Mouse (Mus musculus) intestine, postnatal 0 days (tissue): ENCODE results near the gene Srbd1. TPM values are rescaled to one million over a fixed set of nuclear protein-coding genes. Genes with fewer than 3 reads are reported as not detected.

Experiments used
- ATAC-seq: fragments of 200-750 bp; cut with Nextera tagmentation; 2 replicates; pipeline ENCODE4 v1.8.0; 2017; ENCODE audit warnings: mild to moderate bottlenecking, moderate TSS enrichment, moderate library complexity
- H3K27ac ChIP-seq: fragments of 300-500 bp; sonication (generic); 2 replicates; pipeline ENCODE4 v1.5.1; 2014; ENCODE audit warnings: mild to moderate bottlenecking, low read depth, low read length, moderate library complexity
- H3K27me3 ChIP-seq: fragments of 300-500 bp; sonication (generic); replicated peaks from 2 replicates; pipeline ENCODE4 v1.6.1; 2014; ENCODE audit warnings: low read length, mixed read lengths; ENCODE audit not compliant: control insufficient read depth, insufficient read depth
- H3K36me3 ChIP-seq: fragments of 300-500 bp; sonication (generic); 2 replicates; pipeline ENCODE4 v1.6.1; 2014; ENCODE audit warnings: mild to moderate bottlenecking, moderate library complexity; ENCODE audit not compliant: control insufficient read depth, insufficient read depth
- H3K4me1 ChIP-seq: fragments of 300-500 bp; sonication (generic); replicated peaks from 2 replicates; pipeline ENCODE4 v1.6.1; 2014; ENCODE audit warnings: antibody characterized with exemption, low read length, mixed read lengths; ENCODE audit not compliant: control insufficient read depth, insufficient read depth
- H3K4me2 ChIP-seq: fragments of 300-500 bp; sonication (generic); replicated peaks from 2 replicates; pipeline ENCODE4 v1.6.1; 2014; ENCODE audit warnings: low read depth, mild to moderate bottlenecking, moderate library complexity
- H3K4me3 ChIP-seq: fragments of 300-500 bp; sonication (generic); 2 replicates; pipeline ENCODE4 v1.5.1; 2014; ENCODE audit warnings: low read depth, low read length
- H3K9ac ChIP-seq: fragments of 300-500 bp; sonication (generic); 2 replicates; pipeline ENCODE4 v1.6.1; 2014; ENCODE audit warnings: mild to moderate bottlenecking, low read depth, low read length
- H3K9me3 ChIP-seq: fragments of 300-500 bp; sonication (generic); 2 replicates; pipeline ENCODE4 v1.6.1; 2016; ENCODE audit warnings: mixed run types; ENCODE audit not compliant: control insufficient read depth
- CTCF ChIP-seq: sonication (generic); IDR thresholded peaks from 2 replicates; pipeline ENCODE4 v1.5.1; 2016; ENCODE audit warnings: low read depth, mild to moderate bottlenecking, control low read depth, antibody characterized with exemption, moderate library complexity
- WGBS: fragments of 180-500 bp; shearing (Covaris S2); extraction: QIAGEN DNeasy Blood & Tissue Kit; methylation state at CpG from one replicate; pipeline ENCODE4 v1.1.7; 2014; 5-methylcytosine and 5-hydroxymethylcytosine counted together
- polyA plus RNA-seq: library from polyadenylated mRNA; unstranded; fragments of >200 nt; fragmentation: Nextera tagmentation; extraction: Ambion mirVana; gene quantifications from 2 replicates; pipeline ENCODE4 v1.2.1, GENCODE M21; 2015

Gene Srbd1
- polyA plus RNA-seq, 1 experiment from 2014 or later, result 3.6 TPM

- TF ChIP-seq CTCF, result no peak
Observed at GRCm38 (mm10) chr17:86008401-86008800, 136.6 kb downstream of the Srbd1 start.

DNA sequence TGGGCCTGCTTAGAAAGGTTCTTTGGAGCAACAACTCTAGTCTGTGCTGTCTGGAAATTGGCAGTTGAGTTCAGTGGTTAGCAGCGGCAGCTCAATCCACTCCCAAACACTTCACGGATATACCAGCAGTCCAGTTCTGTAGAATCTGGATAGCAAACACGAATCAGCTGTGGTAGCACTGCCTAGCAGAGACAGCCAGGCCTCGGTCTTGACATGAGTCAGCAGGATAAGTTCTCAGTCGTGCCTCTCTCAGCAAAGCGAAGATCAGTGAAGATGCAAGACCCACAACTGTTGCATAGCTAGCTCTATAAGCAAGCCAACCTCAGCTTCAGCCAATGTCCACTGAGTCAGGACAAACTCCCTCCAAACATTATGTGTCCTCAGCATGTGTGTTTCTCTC is 142.9 kb downstream of the Srbd1 start:
- Histone ChIP-seq H3K27me3 (no peaks in the 10 kb centered on the region), H3K9ac (no peak overlapping the region), H3K4me3 (no peak overlapping the region), H3K4me2 (no peak overlapping the region), H3K27ac (no peak overlapping the region), H3K36me3 (peaks cover 18% of the 10 kb centered on the region), H3K9me3 (no peaks in the 10 kb centered on the region), H3K4me1 (no peaks in the 10 kb centered on the region)
- no peak for TF ChIP-seq CTCF
- 94% methylated on average over 6 of the region's 6 CpGs for WGBS
- no peak for ATAC-seq

More at GRCm38 (mm10) chr17:86008401-86008800, 136.6 kb downstream of the Srbd1 start:
- Histone ChIP-seq H3K27me3 (no peaks in the 10 kb centered on the region), H3K36me3 (no peaks in the 10 kb centered on the region), H3K9me3 (no peaks in the 10 kb centered on the region), H3K9ac (no peak overlapping the region), H3K27ac (no peak overlapping the region), H3K4me1 (no peaks in the 10 kb centered on the region), H3K4me2 (no peak overlapping the region), H3K4me3 (no peak overlapping the region)
- 73% methylated on average over 10 of the region's 10 CpGs for WGBS
- no peak for ATAC-seq

DNA sequence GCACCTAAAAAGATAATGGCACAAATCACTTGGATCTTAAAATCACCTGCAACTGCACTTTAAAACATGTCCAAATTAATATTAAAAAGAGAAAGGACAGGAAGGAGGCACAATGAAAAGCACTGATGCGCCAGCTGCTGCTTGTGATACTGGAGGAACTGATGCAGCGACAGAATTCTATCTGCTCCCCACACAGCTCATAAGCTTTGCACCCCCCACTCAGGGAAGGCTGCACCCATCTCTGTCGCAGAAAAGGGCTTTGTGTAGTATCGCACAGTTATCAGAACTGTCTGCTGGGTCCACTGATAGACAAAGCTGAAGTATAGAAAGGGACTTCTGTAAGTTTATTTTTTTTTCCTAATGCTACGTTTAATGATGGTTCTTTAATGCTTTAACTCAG is 143.3 kb downstream of the Srbd1 start:
- Histone ChIP-seq H3K4me2 (no peak overlapping the region), H3K4me1 (no peaks in the 10 kb centered on the region), H3K27me3 (no peaks in the 10 kb centered on the region), H3K36me3 (peaks cover 20% of the 10 kb centered on the region), H3K9ac (no peak overlapping the region), H3K9me3 (no peaks in the 10 kb centered on the region), H3K27ac (no peak overlapping the region), H3K4me3 (no peak overlapping the region)
- ATAC-seq, result no peak
- 97% methylated on average over 5 of the region's 5 CpGs for WGBS
- TF ChIP-seq CTCF, result no peak

- no peak for ATAC-seq
- H3K9ac ChIP-seq, result no peak overlapping the region
- no peak for TF ChIP-seq CTCF
- H3K27me3 ChIP-seq, result no peaks in the 10 kb centered on the region
- no peaks in the 10 kb centered on the region for H3K4me1 ChIP-seq
- H3K27ac ChIP-seq, result no peak overlapping the region
- no peak overlapping the region for H3K4me2 ChIP-seq
- no peaks in the 10 kb centered on the region for H3K9me3 ChIP-seq
- peaks cover 17% of the 10 kb centered on the region; the same call in 1 of the 2 replicates for H3K36me3 ChIP-seq
- 73% methylated on average over 2 of the region's 2 CpGs for WGBS
- H3K4me3 ChIP-seq, result no peak overlapping the region
Observed at GRCm38 (mm10) chr17:85995727-85996126, 149.2 kb downstream of the Srbd1 start.

DNA sequence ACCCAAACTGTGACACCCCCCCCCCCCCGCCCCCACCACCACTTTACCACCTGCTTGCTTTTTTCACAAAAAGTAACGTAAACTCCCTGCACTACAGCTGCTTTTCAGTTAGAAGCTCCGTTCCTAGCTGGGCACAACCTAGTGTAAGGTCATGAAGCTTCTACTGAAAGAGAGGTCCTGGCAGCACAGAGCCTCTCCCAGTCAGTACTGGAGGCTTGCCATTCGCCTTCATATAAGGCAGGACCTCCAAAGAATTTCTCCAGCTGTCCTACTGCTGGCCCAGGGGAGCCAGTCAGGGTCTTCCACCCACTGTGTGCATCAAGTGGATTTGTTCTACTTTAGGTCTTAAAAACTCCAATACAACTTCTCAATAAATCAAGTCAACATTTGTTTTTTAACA is 149.9 kb downstream of the Srbd1 start:
- WGBS, result 93% methylated on average over 4 of the region's 4 CpGs
- H3K36me3 ChIP-seq, result peaks cover 15% of the 10 kb centered on the region; the same call in 1 of the 2 replicates
- no peak for TF ChIP-seq CTCF
- no peak overlapping the region for H3K27ac ChIP-seq
- no peak for ATAC-seq
- H3K9ac ChIP-seq, result no peak overlapping the region
- no peaks in the 10 kb centered on the region for H3K9me3 ChIP-seq
- H3K27me3 ChIP-seq, result no peaks in the 10 kb centered on the region
- H3K4me3 ChIP-seq, result no peak overlapping the region
- no peaks in the 10 kb centered on the region for H3K4me1 ChIP-seq
- H3K4me2 ChIP-seq, result no peak overlapping the region

DNA sequence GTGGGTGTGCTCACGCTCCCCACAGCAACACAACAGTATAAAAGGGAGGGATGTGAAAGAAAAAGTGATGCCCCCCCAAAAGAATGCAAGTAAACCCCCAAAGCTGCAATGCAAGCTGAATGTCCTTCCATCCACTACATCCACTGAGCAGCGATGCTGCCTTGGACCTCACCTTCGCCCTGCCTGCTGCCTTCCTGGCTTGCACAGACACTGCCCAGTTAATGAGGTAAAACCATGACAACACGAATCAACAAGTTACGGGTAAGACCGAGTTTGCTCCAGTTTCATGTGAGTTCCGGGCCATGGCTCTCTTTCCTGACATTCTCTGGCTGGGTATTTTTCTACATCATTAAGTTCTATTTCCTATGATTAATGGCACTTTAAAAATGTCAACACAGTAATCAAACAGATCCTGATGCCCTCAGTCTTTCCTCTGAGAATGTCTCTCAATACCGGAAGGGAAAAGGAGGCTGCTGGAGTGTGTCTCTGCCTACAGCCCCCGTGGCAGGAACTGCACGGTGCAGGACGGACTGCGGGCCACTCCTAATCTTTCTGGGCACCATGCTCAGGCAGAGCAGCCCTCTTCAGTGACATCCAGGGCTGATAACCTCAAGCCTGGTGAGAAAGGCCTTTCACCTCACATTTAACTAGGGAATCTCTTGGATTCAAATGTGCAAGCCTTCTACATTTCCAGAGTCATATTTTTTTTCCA is 155.8 kb downstream of the Srbd1 start:
- Histone ChIP-seq H3K27me3 (no peaks in the 10 kb centered on the region), H3K4me1 (no peaks in the 10 kb centered on the region), H3K4me3 (no peak overlapping the region), H3K4me2 (no peak overlapping the region), H3K9me3 (no peaks in the 10 kb centered on the region), H3K9ac (no peak overlapping the region), H3K36me3 (no peaks in the 10 kb centered on the region), H3K27ac (no peak overlapping the region)
- no peak for TF ChIP-seq CTCF
- no peak for ATAC-seq
- WGBS, result 67% methylated on average over 12 of the region's 12 CpGs

- 71% methylated on average over 4 of the region's 4 CpGs for WGBS
Observed at GRCm38 (mm10) chr17:85987531-85987930, 157.4 kb downstream of the Srbd1 start.

More at GRCm38 (mm10) chr17:85987531-85987930, 157.4 kb downstream of the Srbd1 start:
- H3K9me3 ChIP-seq, result no peaks in the 10 kb centered on the region
- no peaks in the 10 kb centered on the region for H3K27me3 ChIP-seq
- no peak overlapping the region for H3K4me3 ChIP-seq
- ATAC-seq, result no peak
- no peak overlapping the region for H3K27ac ChIP-seq
- H3K4me2 ChIP-seq, result no peak overlapping the region
- TF ChIP-seq CTCF, result no peak
- H3K36me3 ChIP-seq, result no peaks in the 10 kb centered on the region
- H3K4me1 ChIP-seq, result no peaks in the 10 kb centered on the region
- H3K9ac ChIP-seq, result no peak overlapping the region
